Mouse (Mus musculus) telencephalon, adult 2 months (tissue): ENCODE results near the gene Crlf2.

ENCODE experiments used
- DNase-seq: peaks from one replicate; pipeline ENCODE4 v3.0.0-alpha.2; 2011; ENCODE audit warnings: low read depth, low spot score

Gene Crlf2

DNA sequence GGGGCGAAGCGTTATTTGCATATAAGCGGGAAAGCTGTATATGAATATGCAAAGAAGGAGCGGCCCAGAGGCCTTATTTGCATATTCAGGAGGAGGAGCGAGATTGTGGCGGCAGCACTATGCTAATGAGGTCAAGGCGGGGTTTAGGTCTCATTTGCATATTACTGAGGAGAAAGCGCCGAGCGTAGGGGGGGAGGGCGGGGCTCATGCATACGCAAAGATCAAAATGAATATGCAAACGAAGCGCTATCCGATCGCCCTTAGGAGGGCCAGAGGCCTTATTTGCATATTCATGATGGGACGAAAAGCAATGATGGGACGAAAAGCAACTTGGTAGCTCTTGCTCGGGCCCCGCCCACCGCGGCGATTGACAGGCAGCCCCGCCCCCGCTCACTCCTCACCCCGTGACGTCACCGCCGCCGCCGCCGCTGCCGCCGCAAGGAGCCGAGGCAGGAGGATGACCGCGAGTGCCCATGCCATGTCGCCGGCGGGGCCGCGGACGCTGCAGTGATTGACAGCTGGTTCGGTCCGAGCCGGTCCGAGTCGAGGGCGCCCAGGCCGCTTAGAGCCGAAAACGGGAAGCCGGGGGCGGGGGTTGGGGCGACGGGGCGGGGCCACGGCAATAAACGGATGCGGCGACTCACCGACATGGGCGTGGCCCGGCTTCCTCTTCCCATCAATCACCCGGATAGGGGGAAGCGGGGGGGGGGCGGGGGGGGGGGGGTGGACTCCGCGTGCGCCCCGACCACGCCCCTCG is at the start of gene Crlf2:
Gene Crlf2, minus strand, starts transcription at position 590 of the 757 bp plus-strand sequence.
- peak; percentile 98 for DNase-seq

GRCm38 (mm10) chr5:109602585-109602984 is 43.8 kb upstream of the Crlf2 start:
- DNase-seq = peak; percentile 6

DNA sequence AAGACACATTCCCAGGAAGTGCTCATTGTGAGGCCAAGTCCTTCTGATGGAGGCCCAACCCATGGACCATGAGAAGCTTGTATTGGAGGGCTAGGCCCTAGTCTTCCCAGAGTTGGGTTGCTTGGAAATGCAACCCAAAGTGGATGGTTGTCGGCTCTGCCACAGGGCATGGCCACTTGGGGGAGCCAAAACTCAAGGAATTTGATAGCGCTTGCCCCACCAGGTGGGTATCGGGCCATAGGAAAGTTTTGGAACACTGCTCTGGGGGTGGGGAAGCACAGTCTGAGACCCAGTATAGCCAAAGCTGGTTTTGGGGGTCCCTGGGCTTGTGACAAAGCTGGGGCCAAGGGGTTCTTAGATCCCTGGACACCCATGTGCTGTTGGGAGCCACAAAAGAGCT is 42.3 kb upstream of the Crlf2 start:
- DNase-seq = no peak

DNA sequence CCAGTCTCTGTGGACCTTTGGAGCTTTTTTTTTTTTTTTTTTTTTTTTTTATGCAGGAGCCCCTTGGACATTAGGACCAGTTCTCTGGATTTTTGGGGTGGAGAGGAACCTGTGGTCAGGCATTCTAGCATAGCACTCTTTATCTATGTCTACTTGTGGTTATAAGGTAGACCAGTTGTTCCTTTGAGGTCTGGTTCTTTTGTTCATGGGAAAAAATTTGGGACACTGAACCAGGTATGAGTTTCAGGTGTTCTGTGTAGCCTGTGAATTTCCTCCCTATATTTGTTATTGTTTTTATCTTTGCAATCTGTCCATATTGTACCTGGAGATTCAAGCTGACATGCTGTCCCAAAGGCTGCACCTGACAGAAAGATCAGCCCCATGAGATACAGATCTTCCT is 40.1 kb upstream of the Crlf2 start:
- DNase-seq = no peak

DNA sequence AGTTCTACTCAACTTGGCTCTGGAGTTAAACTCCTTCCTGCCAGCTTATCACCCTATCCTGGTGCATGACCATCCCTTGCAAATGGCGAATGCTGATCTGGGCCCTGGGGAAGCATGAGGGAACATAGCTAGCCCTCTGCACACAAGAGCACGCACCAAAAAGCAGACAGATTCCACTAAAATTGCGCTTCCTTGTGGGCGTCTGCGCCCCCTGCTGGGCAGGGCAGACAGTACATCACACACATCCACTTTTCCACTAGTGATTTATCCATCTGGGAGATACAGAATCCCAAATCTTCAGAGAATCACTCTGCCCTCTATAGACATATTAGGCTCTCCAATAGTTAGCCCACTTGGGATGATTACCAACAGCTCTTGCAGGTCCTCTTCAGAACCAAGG is 37.9 kb upstream of the Crlf2 start:
- DNase-seq = no peak

DNA sequence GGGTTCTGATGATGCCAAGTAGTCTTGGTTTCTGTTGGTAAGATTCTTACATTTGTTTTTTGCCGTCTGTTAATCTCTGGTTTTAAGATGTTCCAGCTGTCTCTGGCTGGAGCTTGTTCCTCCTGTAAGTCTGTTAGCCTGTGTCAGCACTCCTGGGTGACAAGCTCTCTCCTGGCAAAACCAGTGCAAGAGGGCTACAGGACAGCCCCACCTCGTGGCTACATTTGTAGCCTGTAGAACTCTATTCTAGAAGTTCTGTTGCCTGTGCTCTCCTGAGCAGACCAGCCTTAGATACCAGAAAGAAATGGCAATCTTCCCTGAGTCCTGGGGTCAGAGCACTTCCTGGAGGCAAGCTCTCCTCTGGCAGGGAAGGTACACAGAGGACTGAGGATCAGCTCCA is 4.0 kb upstream of the Crlf2 start:
- DNase-seq = no peak

DNA sequence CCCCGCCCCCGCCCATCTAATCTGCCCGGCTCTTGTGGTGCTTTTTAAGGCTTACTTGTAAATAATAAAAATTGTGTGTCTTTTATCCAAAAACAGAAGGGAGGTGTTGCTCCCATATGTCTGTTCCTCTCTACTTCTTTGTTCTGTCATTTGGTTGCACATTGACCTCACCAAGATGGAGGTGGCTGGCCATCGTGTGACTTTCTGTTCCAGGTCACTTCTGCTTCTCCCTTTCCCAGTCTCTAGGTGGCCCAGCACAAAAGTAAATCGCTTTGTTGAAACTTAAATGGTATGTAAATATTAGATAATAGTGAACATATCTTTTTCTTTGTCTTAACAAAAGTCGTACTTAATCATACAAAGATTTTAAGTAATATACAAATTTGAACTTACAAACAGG is 398 bp upstream of the Crlf2 start:
- DNase-seq = no peak

- DNase-seq = no peak
Observed at GRCm38 (mm10) chr5:109558123-109558403, 730 bp downstream of the Crlf2 start.

GRCm38 (mm10) chr5:109557321-109558122 is 1.3 kb downstream of the Crlf2 start:
- DNase-seq = peak; percentile 99

DNA sequence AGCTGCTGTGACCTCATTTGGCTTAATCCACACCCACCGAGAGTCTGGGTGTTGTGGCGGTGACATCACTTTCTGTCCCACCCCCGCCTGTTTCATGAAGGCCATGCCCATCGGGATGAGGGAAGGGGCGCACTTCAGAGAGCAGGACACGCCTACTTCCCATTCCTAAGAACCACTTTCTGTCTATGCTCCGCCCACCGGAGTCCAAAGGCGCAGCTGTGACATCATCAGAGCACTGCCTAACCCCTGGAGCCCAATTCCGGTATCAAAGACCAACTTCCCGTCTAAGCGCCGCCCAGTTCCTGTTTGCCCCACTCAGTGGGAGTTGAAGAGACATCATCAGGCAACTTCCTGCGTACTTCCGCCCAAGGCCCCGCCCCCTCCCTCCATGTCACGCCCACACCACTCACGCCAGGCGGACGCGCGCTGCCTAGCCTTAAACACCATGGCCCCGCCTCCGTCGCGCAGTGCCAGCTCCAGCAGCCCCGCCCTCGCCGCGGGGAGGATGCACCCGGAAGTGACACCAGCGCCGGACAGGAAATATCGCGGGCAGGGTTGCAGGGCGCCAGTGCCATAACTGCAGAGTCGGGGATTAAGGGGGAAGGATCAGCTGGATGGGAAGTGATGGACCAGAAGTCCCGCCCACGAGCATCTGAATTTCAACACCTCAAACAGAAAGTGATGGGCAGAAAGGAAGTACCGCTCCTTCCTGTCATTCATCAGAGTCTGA is 2.0 kb downstream of the Crlf2 start:
- DNase-seq = peak; percentile 96

GRCm38 (mm10) chr5:109555676-109556571 is 2.9 kb downstream of the Crlf2 start:
- no peak for DNase-seq

DNA sequence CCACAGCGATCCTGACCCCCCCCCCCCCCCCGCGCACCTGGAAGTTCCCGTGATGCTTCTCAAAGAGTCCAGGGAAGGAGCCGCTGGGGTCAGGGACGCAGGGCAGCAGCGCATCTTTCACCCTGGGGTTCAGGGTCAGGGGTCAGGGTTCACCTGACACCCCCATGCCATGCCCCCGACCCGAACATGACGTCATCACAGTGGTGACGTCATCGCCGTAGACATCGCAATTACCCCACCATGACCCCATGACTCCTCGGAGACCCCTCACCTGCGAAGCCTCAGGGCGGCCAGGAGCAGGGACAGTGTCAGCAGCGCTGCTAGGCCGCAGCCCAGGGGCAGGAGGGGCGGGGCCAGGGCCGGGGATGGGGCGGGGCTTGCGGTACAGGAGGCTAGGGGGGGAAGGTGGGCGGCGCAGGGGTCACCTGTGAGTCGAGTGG is 3.5 kb downstream of the Crlf2 start:
- DNase-seq = no peak

- DNase-seq = no peak
Observed at GRCm38 (mm10) chr5:109554091-109555050, 4.4 kb downstream of the Crlf2 start.

GRCm38 (mm10) chr5:109553160-109553930 is 5.4 kb downstream of the Crlf2 start:
- no peak for DNase-seq

DNA sequence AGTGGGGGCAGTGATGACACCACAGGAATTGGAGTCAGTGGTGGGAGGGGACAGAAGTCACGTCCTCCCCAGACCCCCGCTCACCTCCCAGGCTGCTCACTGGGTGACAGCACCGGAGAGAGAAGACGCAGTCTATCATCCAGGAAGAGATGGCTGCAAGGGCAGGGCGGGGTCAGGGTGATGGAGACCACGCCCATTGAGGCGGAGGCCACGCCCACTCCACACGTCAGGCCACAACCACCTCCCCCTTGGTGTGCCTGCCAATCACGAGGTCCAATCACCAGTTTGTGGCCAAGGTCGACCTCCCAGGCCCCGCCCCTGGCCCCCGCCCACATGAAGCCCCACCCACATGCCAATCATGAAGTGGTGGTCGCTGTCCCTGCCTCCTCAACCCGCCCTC is 6.3 kb downstream of the Crlf2 start:
- no peak for DNase-seq

DNA sequence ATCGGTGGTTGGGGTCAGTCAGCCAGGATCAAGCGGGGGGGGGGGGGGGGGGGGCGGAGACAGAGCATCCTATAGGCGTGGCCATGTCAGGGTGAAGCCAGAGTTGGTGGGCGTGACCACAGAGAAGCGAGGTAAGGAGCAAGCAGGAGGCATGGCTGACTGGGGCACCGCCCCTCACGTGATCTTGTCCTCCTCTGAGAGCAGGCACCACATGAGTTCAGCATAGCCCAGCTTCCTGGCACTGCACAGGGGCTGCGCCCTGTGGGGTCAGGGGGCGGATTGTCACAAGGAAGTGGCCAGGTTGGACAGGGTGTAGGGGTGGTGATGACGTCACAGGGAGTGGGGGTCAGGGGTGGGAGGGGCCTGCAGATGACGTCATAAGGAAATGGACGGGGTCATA is 6.7 kb downstream of the Crlf2 start:
- DNase-seq = no peak

- no peak for DNase-seq
Observed at GRCm38 (mm10) chr5:109551041-109551765, 7.6 kb downstream of the Crlf2 start.

DNA sequence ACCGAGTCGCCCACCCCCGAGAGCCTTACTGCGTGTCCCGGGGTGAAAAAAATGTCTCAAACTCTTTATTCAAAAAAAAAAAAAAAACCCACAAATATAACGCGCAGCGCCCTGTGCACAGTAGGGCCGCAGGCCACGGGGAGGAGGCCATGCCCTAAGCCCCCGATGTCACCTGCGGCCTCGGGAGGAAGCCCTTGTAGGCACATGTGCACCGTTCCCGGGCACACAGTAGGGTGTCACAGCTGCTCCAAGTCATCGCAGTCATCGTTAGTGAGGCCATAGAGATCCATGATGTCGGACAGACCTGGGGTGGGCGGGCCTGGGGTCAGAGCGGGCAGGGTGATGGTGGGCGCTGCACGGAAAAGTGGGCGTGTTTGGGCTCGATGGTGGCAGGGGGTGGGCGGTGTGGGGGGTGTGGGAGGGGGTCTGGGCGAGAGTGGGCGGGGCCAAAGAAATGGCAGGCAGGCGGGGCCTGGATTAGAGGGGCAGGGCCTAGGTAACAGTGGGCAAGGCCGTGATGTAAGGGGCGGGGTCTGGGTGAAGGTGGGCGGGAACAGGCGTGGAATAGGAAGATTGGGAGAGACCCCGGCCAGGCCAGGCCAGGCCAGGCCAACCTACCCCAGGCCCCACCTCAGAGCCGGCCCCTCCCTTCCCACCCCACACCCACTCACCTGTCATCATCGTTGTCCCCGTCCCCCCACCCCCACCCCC is 8.4 kb downstream of the Crlf2 start:
- DNase-seq = no peak
